Mouse (Mus musculus) layer of hippocampus, adult 9-10 months (tissue): ENCODE results near the gene Gm20388.
"Not testable (repeated sequence)": the region's sequence is repeated elsewhere in the genome, so short reads cannot be mapped to it uniquely, and the experiment has no call there.

Source experiments
- DNase-seq: peaks from one replicate; pipeline ENCODE4 v3.0.0; 2022; ENCODE audit warnings: low spot score

The Gm20388 gene

GRCm38 (mm10) chr8:121396151-121396550 lies 1485.5 kb downstream of the Gm20388 start:
- DNase-seq, result no peak

GRCm38 (mm10) chr8:121397201-121397698 lies 1486.6 kb downstream of the Gm20388 start:
- DNase-seq, result no peak

- DNase-seq, result no peak
These were observed 1487.4 kb downstream of the Gm20388 start for GRCm38 (mm10) chr8:121398081-121398480.

GRCm38 (mm10) chr8:121398724-121399123 lies 1488.1 kb downstream of the Gm20388 start:
- DNase-seq, result no peak

GRCm38 (mm10) chr8:121399173-121399572 lies 1488.5 kb downstream of the Gm20388 start:
- DNase-seq, result no peak

GRCm38 (mm10) chr8:121400581-121400980 lies 1489.9 kb downstream of the Gm20388 start:
- no peak for DNase-seq

DNA sequence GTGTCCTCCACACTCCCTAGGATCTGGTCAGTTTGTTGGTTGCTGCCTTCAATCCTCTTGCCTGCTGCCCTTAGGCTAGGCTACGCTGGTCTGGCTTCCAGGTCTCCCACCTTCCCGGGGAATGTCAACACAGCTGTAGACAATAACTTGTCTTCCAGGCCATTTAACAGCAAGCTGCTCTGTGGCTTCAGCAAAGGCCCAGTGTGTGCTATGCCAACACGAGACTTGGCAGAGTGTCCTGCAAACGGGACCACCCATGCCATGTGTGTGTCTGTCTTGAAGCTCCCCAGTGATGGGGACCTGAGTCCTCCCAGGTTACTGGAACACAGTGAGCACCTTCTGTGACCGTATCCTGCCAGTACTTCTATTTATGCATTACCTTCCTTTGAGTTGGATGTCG lies 1493.2 kb downstream of the Gm20388 start:
- no peak for DNase-seq

GRCm38 (mm10) chr8:121418081-121418480 lies 1507.4 kb downstream of the Gm20388 start:
- no peak for DNase-seq

DNA sequence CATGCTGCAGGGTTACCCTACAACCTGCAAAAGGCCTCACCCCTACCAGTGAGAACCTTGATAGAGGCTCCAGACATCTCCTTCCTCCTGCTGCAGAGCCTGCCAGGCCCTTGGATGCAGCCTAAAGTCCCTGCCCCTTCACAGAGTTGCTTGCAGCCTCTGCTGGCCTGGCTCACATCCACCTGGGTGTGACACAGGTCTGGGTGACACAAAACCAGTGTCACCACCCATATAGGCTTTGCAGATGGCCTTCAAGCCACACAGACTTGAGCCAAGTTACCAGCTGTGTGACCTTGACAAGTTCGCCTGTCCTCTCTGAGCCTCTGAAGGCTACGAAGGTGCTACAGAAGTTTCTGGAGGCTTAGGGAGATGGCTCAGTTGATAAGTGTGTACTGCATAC lies 1508.9 kb downstream of the Gm20388 start:
- no peak for DNase-seq

GRCm38 (mm10) chr8:121421009-121421408 lies 1510.4 kb downstream of the Gm20388 start:
- no peak for DNase-seq

DNA sequence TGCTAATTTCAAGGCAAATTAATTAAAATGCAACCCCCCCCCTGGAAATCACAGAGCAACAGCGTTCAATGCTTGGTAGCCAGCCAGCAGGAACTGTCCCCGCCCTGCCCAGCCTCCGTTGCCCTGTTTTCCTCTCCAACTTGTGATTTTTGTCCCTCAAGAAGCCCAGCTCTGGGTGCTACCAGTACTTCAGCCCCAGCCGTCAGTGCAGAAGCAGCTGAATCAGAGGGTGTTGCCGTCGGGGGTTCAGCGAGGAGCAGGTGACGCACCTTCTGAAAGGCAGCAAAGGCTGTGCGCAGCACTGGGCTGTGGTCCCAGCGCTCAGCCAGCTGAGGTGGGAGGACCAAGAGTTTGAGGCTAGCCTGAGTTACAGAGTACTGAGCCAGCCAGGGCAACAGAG lies 1513.4 kb downstream of the Gm20388 start:
- no peak for DNase-seq

- DNase-seq, result no peak
These were observed 1514.0 kb downstream of the Gm20388 start for GRCm38 (mm10) chr8:121424600-121424999.

- no peak for DNase-seq
These were observed 1520.9 kb downstream of the Gm20388 start for GRCm38 (mm10) chr8:121431499-121431898.

- no peak for DNase-seq
These were observed 1522.8 kb downstream of the Gm20388 start for GRCm38 (mm10) chr8:121433466-121433865.

- no peak for DNase-seq
These were observed 1526.0 kb downstream of the Gm20388 start for GRCm38 (mm10) chr8:121436656-121437055.

DNA sequence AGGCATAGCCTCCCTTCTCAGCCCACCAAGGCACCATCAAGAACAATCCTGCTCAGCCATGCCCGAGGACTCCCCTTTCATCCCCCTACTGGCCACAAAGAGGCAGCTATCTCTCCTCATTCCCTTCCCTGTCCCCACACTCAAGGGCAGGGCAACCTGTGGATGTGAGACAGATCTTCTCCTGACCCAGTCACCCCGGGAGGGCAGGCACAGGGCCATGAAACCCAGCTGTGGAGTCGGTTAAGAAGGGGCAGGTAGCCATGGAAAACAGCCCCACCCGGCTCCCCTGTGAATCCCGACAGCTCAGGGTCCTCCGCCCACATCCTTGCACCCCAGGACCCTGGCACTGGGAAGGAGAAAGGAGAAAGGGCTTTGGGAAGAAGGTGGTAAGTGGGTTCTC lies 1526.9 kb downstream of the Gm20388 start:
- no peak for DNase-seq

- DNase-seq, result no peak
These were observed 1527.5 kb downstream of the Gm20388 start for GRCm38 (mm10) chr8:121438111-121438510.

- no peak for DNase-seq
These were observed 1528.7 kb downstream of the Gm20388 start for GRCm38 (mm10) chr8:121439351-121439750.

DNA sequence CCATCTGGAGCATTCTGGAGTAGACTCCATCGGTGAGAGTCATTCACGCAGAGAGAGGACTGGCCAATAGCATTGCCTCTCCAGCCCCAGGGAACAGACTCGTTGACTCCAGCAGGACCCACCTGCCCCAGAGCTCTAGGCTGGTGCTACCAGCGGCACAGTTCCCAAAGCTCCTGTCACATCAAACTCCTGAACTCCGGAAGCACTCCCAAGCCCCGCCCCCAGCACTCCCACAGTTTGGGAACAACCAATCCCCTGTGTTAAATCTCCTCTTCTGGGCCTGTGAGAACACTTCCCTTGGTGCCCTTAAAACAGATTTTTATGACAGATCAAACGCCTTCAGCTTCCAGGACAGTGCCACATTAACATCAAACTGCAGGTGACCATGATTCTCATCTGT lies 1532.7 kb downstream of the Gm20388 start:
- DNase-seq, result no peak

GRCm38 (mm10) chr8:121444521-121444920 lies 1533.9 kb downstream of the Gm20388 start:
- not testable (repeated sequence) for DNase-seq

GRCm38 (mm10) chr8:121445027-121445471 lies 1534.4 kb downstream of the Gm20388 start:
- DNase-seq, result no peak

- DNase-seq, result no peak
These were observed 1535.5 kb downstream of the Gm20388 start for GRCm38 (mm10) chr8:121446133-121446532.

GRCm38 (mm10) chr8:121446862-121447261 lies 1536.2 kb downstream of the Gm20388 start:
- DNase-seq, result no peak

DNA sequence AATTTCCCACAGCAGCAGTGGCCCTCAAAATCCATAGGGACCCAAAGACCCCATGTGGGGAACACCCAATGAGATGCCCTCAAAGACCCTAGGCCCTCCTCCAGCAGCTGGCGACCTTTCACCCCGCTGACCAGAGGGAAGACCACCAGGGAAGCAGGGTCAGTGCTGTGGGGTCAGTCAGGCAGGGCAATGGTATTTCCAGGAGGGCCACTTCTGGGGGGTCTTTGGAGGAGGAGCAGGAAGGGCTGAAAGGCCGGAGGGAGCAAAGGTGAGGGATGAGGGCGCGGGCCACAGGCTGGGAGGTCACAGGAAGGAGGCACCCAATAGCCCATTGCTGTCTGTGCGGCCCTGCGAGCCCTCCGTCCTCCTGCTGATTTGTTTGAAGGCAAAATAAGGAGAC lies 1539.6 kb downstream of the Gm20388 start:
- no peak for DNase-seq
